Comparison of ENCODE assay signal across 23 mouse cellular contexts in the genomic region with DNA sequence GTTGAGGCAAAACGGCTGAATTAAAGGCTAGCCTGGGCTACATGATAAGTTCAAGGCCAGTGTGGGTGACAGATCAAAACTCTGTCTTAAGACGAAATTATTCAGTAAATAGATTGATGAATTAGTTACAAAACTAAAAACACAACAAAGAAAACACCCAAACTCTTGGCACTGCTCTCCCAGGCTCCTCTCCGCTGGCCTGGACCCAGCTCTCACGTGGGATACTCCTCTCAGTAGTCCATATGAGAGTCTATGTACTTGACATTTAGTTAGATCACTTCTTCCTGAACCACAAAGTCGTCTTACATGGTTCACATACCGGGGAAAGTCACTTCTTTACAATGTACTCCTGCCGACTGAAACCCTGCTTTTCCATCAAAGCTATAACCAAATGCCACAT. TPM values are rescaled to one million over a fixed set of nuclear protein-coding genes. Genes with fewer than 3 reads are reported as not detected.
A peak's percentile ranks its signal among the peaks of the same experiment; 100 is the strongest.
DNase-seq lines count a peak whose midpoint lies in the region; ATAC-seq and TF ChIP-seq lines count a peak whose summit lies in the region.
"Had no signal": no experiment of that assay in that cellular context is flagged by ENCODE, and none has a peak within 500 bp of the region (broad histone marks: within the 10 kb centered on the region; RNA-seq: fewer than 3 reads in every experiment).

No protein-coding gene starts in this region.

- WGBS in embryonic facial prominence, embryonic 11.5 days, result 61% methylated on average over 7 of the region's 7 CpGs
- WGBS in embryonic facial prominence, embryonic 10.5 days, result 70% methylated on average over 7 of the region's 7 CpGs
- WGBS in limb, embryonic 13.5 days, result 59% methylated on average over 7 of the region's 7 CpGs
- WGBS in limb, embryonic 10.5 days, result 70% methylated on average over 7 of the region's 7 CpGs

- no peak for DNase-seq in embryonic facial prominence, embryonic 11.5 days (ENCODE audit: low spot score)
- no peak for DNase-seq in embryonic facial prominence, embryonic 10.5 days (ENCODE audit: low spot score)
- DNase-seq in limb, embryonic 10.5 days (ENCODE audit: low spot score), result no peak
- DNase-seq in NIH3T3 (ENCODE audit: low read depth), result peak; percentile 72
- DNase-seq in kidney, postnatal 4 days, result no peak
- no peak for DNase-seq in retina, postnatal 1 day
- DNase-seq: adrenal gland, postnatal 10 days; cerebellum, adult 18-20 months; cerebellum, adult 9-10 months; gastrocnemius, postnatal 36 days; heart, postnatal 10 days; heart, postnatal 36 days had no signal

- H3K9me3 ChIP-seq in embryonic facial prominence, embryonic 11.5 days (replicated peaks; ENCODE audit: control insufficient read depth, low read length), result no peaks in the 10 kb centered on the region
- 0 out of 2 replicates have a peak, but pooled peaks cover 4% of the 10 kb centered on the region for H3K9me3 ChIP-seq in embryonic facial prominence, embryonic 10.5 days
- H3K9me3 ChIP-seq in limb, embryonic 13.5 days, result peaks cover 6% of the 10 kb centered on the region; the same call in 1 of the 2 replicates
- no peaks in the 10 kb centered on the region for H3K9me3 ChIP-seq in limb, embryonic 10.5 days (replicated peaks)
- H3K9me3 ChIP-seq: forebrain, embryonic 15.5 days; heart, embryonic 12.5 days; heart, embryonic 15.5 days; hindbrain, embryonic 10.5 days had no signal

- 0 out of 2 replicates have a peak, but pooled peaks have one; percentile 19 for ATAC-seq in embryonic facial prominence, embryonic 11.5 days (replicated peaks; ENCODE audit: insufficient number of reproducible peaks, low FRiP score, low TSS enrichment, low read depth)
- peak; percentile 11; the same call in 1 of the 2 replicates for ATAC-seq in limb, embryonic 13.5 days (ENCODE audit: low FRiP score, low read depth)
- ATAC-seq: forebrain, embryonic 15.5 days had no signal

- no peak for TF ChIP-seq POLR2A in embryonic fibroblast, embryonic 13.5 days (IDR thresholded peaks at IDR 0.05; ENCODE audit: low read depth, low read length)

- no peak overlapping the region for H3K4me3 ChIP-seq in embryonic facial prominence, embryonic 11.5 days (ENCODE audit: low read depth, low read length)
- H3K4me3 ChIP-seq in embryonic facial prominence, embryonic 10.5 days, result no peak overlapping the region
- H3K4me3 ChIP-seq in limb, embryonic 13.5 days, result no peak overlapping the region
- H3K4me3 ChIP-seq in limb, embryonic 10.5 days, result no peak overlapping the region
- no peak overlapping the region for H3K4me3 ChIP-seq in embryonic fibroblast, embryonic 13.5 days (ENCODE audit: insufficient read depth, low read length)
- H3K4me3 ChIP-seq: embryonic facial prominence, embryonic 13.5 days; erythroblast, embryonic 14.5 days; forebrain, embryonic 12.5 days; forebrain, embryonic 15.5 days; heart, embryonic 12.5 days; heart, embryonic 15.5 days; hindbrain, embryonic 10.5 days had no signal

- TF ChIP-seq CTCF in embryonic fibroblast, embryonic 13.5 days (IDR thresholded peaks at IDR 0.05; ENCODE audit: borderline replicate concordance, insufficient read depth, low read length), result no peak

- no peaks in the 10 kb centered on the region for H3K36me3 ChIP-seq in embryonic facial prominence, embryonic 11.5 days (replicated peaks; ENCODE audit: control insufficient read depth, insufficient read depth, low read depth, low read length)
- H3K36me3 ChIP-seq in embryonic facial prominence, embryonic 10.5 days (replicated peaks), result no peaks in the 10 kb centered on the region
- H3K36me3 ChIP-seq in limb, embryonic 13.5 days, result no peaks in the 10 kb centered on the region
- no peaks in the 10 kb centered on the region for H3K36me3 ChIP-seq in limb, embryonic 10.5 days
- H3K36me3 ChIP-seq: forebrain, embryonic 12.5 days; forebrain, embryonic 15.5 days; heart, embryonic 12.5 days; heart, embryonic 15.5 days; hindbrain, embryonic 10.5 days had no signal

- H3K27ac ChIP-seq in embryonic facial prominence, embryonic 11.5 days (replicated peaks; ENCODE audit: low read depth, low read length), result no peak overlapping the region
- H3K27ac ChIP-seq in embryonic facial prominence, embryonic 10.5 days (replicated peaks), result no peak overlapping the region
- no peak overlapping the region for H3K27ac ChIP-seq in limb, embryonic 13.5 days
- no peak overlapping the region for H3K27ac ChIP-seq in limb, embryonic 10.5 days
- H3K27ac ChIP-seq in embryonic fibroblast, embryonic 13.5 days (ENCODE audit: insufficient read depth, low read length), result peak overlapping the region; percentile 73
- H3K27ac ChIP-seq: forebrain, embryonic 12.5 days; forebrain, embryonic 15.5 days; heart, embryonic 15.5 days; hindbrain, embryonic 10.5 days; hindbrain, embryonic 14.5 days had no signal

- no peaks in the 10 kb centered on the region for H3K27me3 ChIP-seq in embryonic facial prominence, embryonic 11.5 days (ENCODE audit: control insufficient read depth, insufficient read depth, low read length)
- no peaks in the 10 kb centered on the region for H3K27me3 ChIP-seq in embryonic facial prominence, embryonic 10.5 days (replicated peaks; ENCODE audit: low read depth, poor library complexity, severe bottlenecking)
- no peaks in the 10 kb centered on the region for H3K27me3 ChIP-seq in limb, embryonic 13.5 days
- H3K27me3 ChIP-seq in limb, embryonic 10.5 days (ENCODE audit: low read depth, poor library complexity, severe bottlenecking), result no peaks in the 10 kb centered on the region
- H3K27me3 ChIP-seq: embryonic facial prominence, embryonic 13.5 days; forebrain, embryonic 12.5 days; forebrain, embryonic 15.5 days; heart, embryonic 12.5 days; heart, embryonic 15.5 days; Patski had no signal

- H3K9ac ChIP-seq in embryonic facial prominence, embryonic 11.5 days (replicated peaks; ENCODE audit: low read length), result no peak overlapping the region
- no peak overlapping the region for H3K9ac ChIP-seq in limb, embryonic 13.5 days
- H3K9ac ChIP-seq: embryonic facial prominence, embryonic 13.5 days; forebrain, embryonic 12.5 days; forebrain, embryonic 15.5 days; heart, embryonic 12.5 days; heart, embryonic 15.5 days; hindbrain, embryonic 14.5 days had no signal

- H3K4me1 ChIP-seq in embryonic facial prominence, embryonic 11.5 days (ENCODE audit: control insufficient read depth, insufficient read depth, low read length), result no peaks in the 10 kb centered on the region; the same call in 1 of the 2 replicates
- peaks cover 37% of the 10 kb centered on the region for H3K4me1 ChIP-seq in embryonic facial prominence, embryonic 10.5 days
- H3K4me1 ChIP-seq in limb, embryonic 13.5 days, result peaks cover 5% of the 10 kb centered on the region
- peaks cover 13% of the 10 kb centered on the region for H3K4me1 ChIP-seq in limb, embryonic 10.5 days
- peaks cover 16% of the 10 kb centered on the region for H3K4me1 ChIP-seq in embryonic fibroblast, embryonic 13.5 days (ENCODE audit: control insufficient read depth, insufficient read depth, low read length)

- H3K4me2 ChIP-seq in embryonic facial prominence, embryonic 11.5 days (ENCODE audit: low read depth, low read length), result no peak overlapping the region
- no peak overlapping the region for H3K4me2 ChIP-seq in limb, embryonic 13.5 days (replicated peaks)
- H3K4me2 ChIP-seq: embryonic facial prominence, embryonic 13.5 days; forebrain, embryonic 12.5 days; forebrain, embryonic 15.5 days; heart, embryonic 12.5 days; heart, embryonic 15.5 days; hindbrain, embryonic 14.5 days had no signal

RNA-seq across cellular contexts. Expression of gene Prkar2b, which starts 46.3 kb away (rescaled TPM):
- 59.4 and 65.4 TPM in 2 replicates for polyA plus RNA-seq in embryonic facial prominence, embryonic 11.5 days (2014; fragmentation: Nextera tagmentation; extraction: Ambion mirVana)
- polyA plus RNA-seq in embryonic facial prominence, embryonic 10.5 days (2016; fragmentation: Nextera tagmentation; extraction: Ambion mirVana), result 34.3 and 37.9 TPM in 2 replicates
- 19.9 and 20.3 TPM in 2 replicates for polyA plus RNA-seq in limb, embryonic 13.5 days (2015; fragmentation: Nextera tagmentation; extraction: Ambion mirVana)
- polyA plus RNA-seq in limb, embryonic 10.5 days (2016; fragmentation: Nextera tagmentation; extraction: Ambion mirVana), result 22.5 and 24.8 TPM in 2 replicates
- 36.2 and 50.5 TPM in 2 replicates for polyA plus RNA-seq in embryonic fibroblast, embryonic 13.5 days (2011; ENCODE audit: insufficient read length, low read depth, missing spikeins)
